Mouse (Mus musculus): ENCODE data around the gene Dst.
A peak's percentile ranks its signal among the peaks of the same experiment; 100 is the strongest.

The Dst gene

DNA sequence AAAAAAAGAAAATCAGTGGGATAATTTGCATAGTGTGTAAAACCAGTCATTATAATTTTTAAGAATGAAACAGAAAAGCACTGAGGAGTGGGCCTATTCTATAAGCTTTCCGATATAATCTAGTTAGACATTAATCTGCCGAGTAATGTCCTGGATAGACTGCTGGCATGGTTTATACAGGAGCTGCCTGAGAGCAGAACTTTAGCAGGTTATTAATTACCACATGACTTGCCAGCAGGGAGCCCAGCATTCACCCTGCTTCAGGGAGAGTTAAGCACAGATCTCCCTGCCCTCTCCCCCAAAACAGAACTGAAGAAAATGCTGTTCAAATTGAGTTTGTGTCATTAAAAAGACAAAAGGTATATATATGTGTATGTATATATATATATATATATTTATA is 323.0 kb downstream of the Dst start:
- no peak for DNase-seq (ENCODE audit: low spot score in 2 of 2)

GRCm38 (mm10) chr1:34236254-34236723 is 328.3 kb downstream of the Dst start:
- peak in 1 of 2 experiments; percentile 35 for DNase-seq (ENCODE audit: low spot score in 2 of 2)

DNA sequence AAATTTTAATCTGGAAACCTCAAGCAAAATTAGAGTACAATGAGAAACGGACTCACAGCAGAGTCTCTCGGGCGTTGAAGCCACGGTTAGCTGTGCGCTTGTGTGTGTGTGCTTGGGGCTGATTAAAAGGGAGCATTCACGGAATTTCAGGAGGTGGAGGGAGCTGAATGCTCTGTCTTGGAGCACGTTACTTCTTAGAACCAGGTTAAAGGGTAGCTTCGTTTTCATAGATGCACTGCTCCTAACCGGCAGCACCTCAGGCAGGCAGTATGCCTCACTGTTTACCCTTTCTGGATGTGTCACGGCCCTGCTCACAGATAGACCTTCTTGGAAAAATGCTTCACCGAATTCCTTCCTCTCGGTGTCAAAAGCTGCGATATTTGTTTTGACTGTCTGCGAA is 329.2 kb downstream of the Dst start:
- no peak for DNase-seq (ENCODE audit: low spot score in 2 of 2)

DNA sequence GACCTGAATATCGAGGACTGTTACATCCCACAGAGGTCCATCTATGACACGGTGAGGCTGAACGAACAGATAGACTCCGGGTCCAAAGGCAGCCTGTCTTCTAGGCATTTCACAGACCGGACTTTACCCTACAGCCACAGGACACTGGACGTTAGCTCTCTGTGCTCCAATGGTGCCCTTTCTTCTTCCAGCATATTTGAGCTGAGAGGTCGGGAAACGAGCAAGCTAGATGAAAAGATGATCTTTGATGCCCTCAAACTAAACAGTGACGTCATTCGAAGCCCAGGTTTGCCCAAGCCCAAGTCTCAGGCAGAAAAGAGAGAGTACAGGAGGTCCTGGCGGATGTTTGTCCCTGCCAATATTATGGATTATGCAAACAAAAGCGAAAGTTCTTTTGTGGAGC is 329.7 kb downstream of the Dst start:
- no peak for DNase-seq (ENCODE audit: low spot score in 2 of 2)

GRCm38 (mm10) chr1:34238231-34238630 is 330.2 kb downstream of the Dst start:
- DNase-seq (ENCODE audit: low spot score in 2 of 2) = no peak

DNA sequence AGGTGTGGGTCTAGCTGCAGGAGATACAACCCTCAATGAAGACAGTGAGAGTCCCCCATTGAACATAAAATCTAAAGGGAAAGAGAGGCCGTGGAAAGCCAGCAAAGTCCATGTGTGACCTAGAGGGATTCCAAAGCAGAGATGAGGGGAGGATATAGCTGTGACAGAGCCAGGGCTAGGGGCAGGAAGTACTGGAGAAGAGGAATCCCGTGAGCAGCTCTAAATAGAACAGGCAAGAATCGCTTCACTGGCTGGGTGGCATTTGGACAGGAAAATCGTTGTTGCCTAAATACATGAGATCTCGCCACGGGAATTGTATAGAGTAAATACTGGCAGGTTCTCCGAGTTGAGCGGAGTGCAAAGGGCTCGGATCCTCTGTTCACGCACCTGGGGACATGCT is 336.7 kb downstream of the Dst start:
- no peak for DNase-seq (ENCODE audit: low spot score in 2 of 2)

GRCm38 (mm10) chr1:34245951-34246641 is 338.1 kb downstream of the Dst start:
- DNase-seq (ENCODE audit: low spot score in 2 of 2) = no peak

GRCm38 (mm10) chr1:34246642-34246987 is 338.6 kb downstream of the Dst start:
- no peak for DNase-seq (ENCODE audit: low spot score in 2 of 2)

- DNase-seq (ENCODE audit: low spot score in 2 of 2) = no peak
These were observed 343.1 kb downstream of the Dst start for GRCm38 (mm10) chr1:34251137-34251536.

DNA sequence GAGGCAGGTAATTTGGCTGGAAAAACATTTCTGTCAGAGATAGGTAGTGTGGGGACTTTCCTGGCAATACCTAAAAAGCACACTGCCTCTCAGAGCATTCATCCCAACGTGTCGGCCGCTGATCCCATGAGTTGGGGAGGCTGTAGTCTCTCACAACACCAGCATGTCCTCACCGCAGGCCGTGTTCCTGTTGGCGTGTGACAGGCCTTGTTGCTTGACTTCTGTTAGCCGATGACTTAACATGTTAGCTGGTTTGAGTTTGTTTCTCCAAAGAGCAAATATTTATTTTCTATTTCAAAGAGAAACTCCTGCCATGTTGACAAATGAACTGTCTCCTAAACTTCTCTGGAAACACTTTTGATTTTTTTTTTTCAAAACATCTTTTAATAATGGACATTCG is 344.2 kb downstream of the Dst start:
- no peak for DNase-seq (ENCODE audit: low spot score in 2 of 2)

DNA sequence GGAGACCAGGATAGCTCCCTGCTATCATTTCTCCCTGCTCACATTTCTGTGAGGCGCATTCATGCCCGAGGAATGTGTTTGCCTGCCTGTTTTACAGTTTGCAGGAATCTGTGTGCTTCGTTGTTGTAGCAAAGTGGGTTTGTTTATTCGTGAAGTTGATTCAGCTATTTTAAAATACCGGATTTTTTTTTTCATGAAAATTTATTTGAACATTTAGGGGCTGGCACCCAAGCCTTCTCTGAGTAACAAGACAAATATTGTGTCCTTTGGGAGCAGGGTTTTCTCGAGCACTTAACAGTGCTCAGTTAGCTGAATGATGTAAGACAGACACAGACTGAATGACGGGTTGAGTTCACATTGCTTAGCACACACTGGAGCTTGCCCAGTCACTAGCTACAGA is 345.9 kb downstream of the Dst start:
- no peak for DNase-seq (ENCODE audit: low spot score in 2 of 2)

DNA sequence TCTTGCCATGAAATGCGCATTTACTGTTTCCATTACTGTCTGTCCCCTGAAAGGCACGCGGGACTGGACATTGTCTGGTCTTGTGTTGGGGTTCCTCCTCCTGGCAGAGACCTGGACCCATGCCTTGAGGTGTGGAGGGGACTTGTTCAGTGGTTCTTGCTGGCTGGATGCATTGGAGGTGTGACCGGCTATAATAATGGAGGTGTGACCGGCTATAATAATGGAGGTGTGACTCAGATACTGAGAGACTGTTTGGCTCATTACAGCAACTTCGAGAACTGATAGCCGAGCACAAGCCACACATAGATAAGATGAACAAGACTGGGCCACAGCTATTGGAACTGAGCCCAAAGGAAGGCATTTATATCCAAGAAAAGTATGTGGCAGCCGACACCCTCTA is 351.9 kb downstream of the Dst start:
- no peak for DNase-seq (ENCODE audit: low spot score in 2 of 2)

DNA sequence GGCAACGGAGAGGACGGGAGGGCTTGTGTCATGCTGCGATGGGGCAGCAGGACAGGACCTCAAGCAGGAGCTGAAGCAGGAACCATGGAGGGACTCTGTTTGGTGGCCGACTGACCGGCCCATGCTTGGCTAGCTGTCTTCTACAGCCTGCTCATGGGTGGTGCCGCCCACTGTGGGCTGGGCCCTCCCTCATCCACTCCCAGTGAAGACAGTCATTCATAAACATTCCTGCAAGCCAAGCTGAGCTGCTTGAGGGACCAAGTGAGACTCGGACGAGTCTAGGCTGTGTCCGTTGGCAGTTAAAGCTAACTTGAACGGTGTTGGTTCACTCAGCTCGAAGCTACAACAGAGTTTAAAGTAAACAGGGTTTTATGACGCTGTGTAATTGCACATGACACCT is 353.0 kb downstream of the Dst start:
- DNase-seq (ENCODE audit: low spot score in 2 of 2) = no peak

DNA sequence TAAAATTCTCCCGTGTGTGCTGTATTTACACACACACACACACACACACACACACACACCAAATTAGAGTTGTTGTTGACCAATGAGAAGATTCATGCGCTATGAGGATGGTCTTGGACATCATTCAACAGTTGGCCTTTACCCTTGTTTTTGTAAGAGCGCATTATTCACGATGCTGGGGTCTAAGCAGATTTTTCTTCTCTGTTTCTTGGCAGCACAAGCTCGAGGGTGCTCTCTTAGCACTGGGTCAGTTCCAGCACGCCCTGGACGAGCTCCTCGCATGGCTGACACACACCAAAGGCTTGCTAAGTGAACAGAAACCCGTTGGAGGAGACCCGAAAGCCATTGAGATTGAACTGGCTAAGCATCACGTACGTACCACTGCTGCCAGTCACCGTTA is 360.5 kb downstream of the Dst start:
- DNase-seq (ENCODE audit: low spot score in 2 of 2) = no peak

GRCm38 (mm10) chr1:34269578-34269977 is 361.6 kb downstream of the Dst start:
- DNase-seq (ENCODE audit: low spot score in 2 of 2) = no peak

GRCm38 (mm10) chr1:34273922-34274321 is 365.9 kb downstream of the Dst start:
- DNase-seq (ENCODE audit: low spot score in 2 of 2) = no peak

- no peak for DNase-seq (ENCODE audit: low spot score in 2 of 2)
These were observed 367.8 kb downstream of the Dst start for GRCm38 (mm10) chr1:34275787-34276186.

DNA sequence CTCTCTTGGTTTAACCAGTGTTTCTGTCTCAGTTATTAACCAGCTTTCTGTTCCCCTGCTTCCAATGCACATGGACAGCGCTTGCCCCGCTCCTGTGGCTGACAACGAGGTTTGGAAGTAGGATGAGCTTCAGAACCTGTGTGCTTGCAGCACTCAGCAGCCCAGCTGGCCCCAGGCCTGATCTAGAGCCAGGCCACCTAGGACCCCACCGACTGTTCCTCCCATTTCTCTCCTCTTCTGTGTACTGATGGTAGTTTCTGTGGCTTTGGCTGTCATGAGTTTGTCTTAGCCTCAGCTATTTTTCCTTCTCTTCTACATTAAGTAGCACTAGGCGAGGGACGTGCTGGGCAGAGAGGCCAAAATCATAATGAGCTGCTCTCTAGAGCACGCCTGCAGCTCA is 368.7 kb downstream of the Dst start:
- no peak for DNase-seq (ENCODE audit: low spot score in 2 of 2)

- no peak for DNase-seq (ENCODE audit: low spot score in 2 of 2)
These were observed 369.2 kb downstream of the Dst start for GRCm38 (mm10) chr1:34277259-34277658.

DNA sequence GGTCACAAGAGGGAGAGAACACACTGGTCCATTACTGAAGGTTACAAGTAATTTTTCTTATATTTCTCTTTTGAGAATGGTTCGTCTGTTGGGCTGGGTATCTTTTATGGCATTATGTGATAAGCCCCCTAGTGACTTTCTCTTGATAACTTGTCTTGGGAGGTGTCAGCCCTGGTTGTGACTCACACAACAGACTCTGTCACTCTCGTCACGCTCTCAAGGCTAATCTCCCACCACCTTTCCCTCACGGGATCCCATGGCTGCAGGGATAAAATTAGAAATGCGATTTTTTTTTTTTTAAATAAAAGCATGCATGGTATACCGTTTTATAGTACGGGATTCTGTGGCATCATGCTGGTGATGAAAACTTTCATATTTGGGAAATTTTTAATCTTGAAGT is 375.5 kb downstream of the Dst start:
- no peak for DNase-seq (ENCODE audit: low spot score in 2 of 2)

- DNase-seq (ENCODE audit: low spot score in 2 of 2) = no peak
These were observed 377.0 kb downstream of the Dst start for GRCm38 (mm10) chr1:34284979-34285378.

- no peak for DNase-seq (ENCODE audit: low spot score in 2 of 2)
These were observed 379.7 kb downstream of the Dst start for GRCm38 (mm10) chr1:34287731-34288130.

- no peak for DNase-seq (ENCODE audit: low spot score in 2 of 2)
These were observed 380.2 kb downstream of the Dst start for GRCm38 (mm10) chr1:34288181-34288580.
